Mouse (Mus musculus) kidney, postnatal 0 days (tissue): ENCODE measurements around the gene Jmjd4. TPM values are rescaled to one million over a fixed set of nuclear protein-coding genes. Genes with fewer than 3 reads are reported as not detected.

Experiments used
- ATAC-seq: fragments of 200-750 bp; cut with Nextera tagmentation; replicated peaks from 2 replicates; pipeline ENCODE4 v1.8.0; 2017; ENCODE audit warnings: low read depth, moderate number of reproducible peaks, moderate TSS enrichment, moderate library complexity; ENCODE audit not compliant: low FRiP score
- DNase-seq: peaks from one replicate; pipeline ENCODE4 v3.0.0-alpha.2; 2016; ENCODE audit warnings: low spot score
- H3K27ac ChIP-seq: fragments of 300-500 bp; sonication (generic); 2 replicates; pipeline ENCODE4 v1.5.1; 2014; ENCODE audit warnings: mild to moderate bottlenecking
- H3K27me3 ChIP-seq: fragments of 300-500 bp; sonication (generic); 2 replicates; pipeline ENCODE4 v1.6.1; 2014; ENCODE audit warnings: low read length, mixed read lengths; ENCODE audit not compliant: insufficient read depth
- H3K36me3 ChIP-seq: fragments of 300-500 bp; sonication (generic); 2 replicates; pipeline ENCODE4 v1.6.1; 2014; ENCODE audit warnings: low read length, mixed read lengths; ENCODE audit not compliant: insufficient read depth
- H3K4me1 ChIP-seq: fragments of 300-500 bp; sonication (generic); replicated peaks from 2 replicates; pipeline ENCODE4 v1.6.1; 2014; ENCODE audit warnings: antibody characterized with exemption, low read length, mixed read lengths; ENCODE audit not compliant: insufficient read depth
- H3K4me2 ChIP-seq: fragments of 300-500 bp; sonication (generic); 2 replicates; pipeline ENCODE4 v1.6.1; 2014; ENCODE audit warnings: mild to moderate bottlenecking, low read length, moderate library complexity, mixed read lengths
- H3K4me3 ChIP-seq: fragments of 300-500 bp; sonication (generic); replicated peaks from 2 replicates; pipeline ENCODE4 v1.5.1; 2014; ENCODE audit warnings: low read depth, low read length
- H3K9ac ChIP-seq: fragments of 300-500 bp; sonication (generic); 2 replicates; pipeline ENCODE4 v1.6.1; 2014; ENCODE audit warnings: low read depth, low read length
- H3K9me3 ChIP-seq: fragments of 300-500 bp; sonication (generic); replicated peaks from 2 replicates; pipeline ENCODE4 v1.6.1; 2016; ENCODE audit warnings: low read length, inconsistent platforms, mixed read lengths
- CTCF ChIP-seq: IDR thresholded peaks from 2 replicates; pipeline ENCODE4 v1.5.1; 2016; ENCODE audit warnings: antibody characterized with exemption, low read depth, mild to moderate bottlenecking, moderate library complexity
- WGBS: fragments of 180-500 bp; shearing (Covaris S2); extraction: QIAGEN DNeasy Blood & Tissue Kit; methylation state at CpG from one replicate; pipeline ENCODE4 v1.1.7; 2014; 5-methylcytosine and 5-hydroxymethylcytosine counted together
- polyA plus RNA-seq: library from polyadenylated mRNA; unstranded; fragments of >200 nt; fragmentation: Nextera tagmentation; extraction: Ambion mirVana; gene quantifications from 2 replicates; pipeline ENCODE4 v1.2.1, GENCODE M21; 2015

Jmjd4 gene
- polyA plus RNA-seq = 9.2 and 9.4 TPM in 2 replicates

DNA sequence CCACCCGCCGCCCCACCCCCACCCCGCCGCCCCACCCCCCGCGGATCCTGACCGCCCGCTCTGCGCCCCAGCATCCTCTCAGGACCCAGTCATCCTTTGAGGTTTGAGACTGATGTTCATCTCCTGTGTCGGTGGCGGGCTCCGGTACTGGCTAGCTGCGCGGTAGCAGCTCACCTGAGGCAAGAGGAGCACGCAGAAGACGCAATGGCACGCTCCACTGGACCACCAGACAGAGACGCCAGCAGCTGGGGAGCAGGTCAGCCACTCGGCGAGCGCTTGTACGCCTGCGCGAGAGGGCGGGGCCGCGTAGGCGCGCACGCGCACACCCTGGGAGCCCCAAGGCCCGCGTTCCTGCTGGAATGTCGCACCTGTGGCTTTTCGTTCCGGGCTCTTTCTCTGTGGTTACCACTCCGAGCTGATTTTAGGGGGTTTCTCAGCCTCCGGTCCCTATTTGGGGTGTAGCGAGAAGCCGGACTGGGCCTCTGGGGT, at the start of gene Jmjd4:
TSS of gene Jmjd4 (plus strand) at position 305 of the 489 bp plus-strand sequence.
- under 1% methylated on average over 37 of the region's 40 CpGs for WGBS
- ATAC-seq = peak; percentile 93

DNA sequence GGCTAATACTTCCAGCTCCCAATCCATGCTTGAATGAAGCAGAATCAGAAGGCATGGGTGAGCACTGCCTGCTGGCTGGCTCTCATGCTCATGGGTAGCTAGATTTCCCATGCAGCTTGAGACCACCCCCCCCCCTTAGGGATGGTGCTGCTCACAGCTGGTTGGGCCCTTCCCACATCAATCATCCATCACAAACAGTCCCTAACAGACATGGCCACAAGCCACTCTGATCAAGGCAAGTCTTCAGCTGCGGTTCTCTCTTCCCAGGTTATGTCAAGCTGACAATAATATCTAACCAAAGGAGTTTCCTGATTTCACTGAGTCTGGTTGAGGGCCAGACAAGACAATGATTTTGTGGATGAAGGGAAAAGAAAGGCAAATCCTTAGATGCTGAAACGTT, 49.0 kb upstream of the Jmjd4 start:
- no peaks in the 10 kb centered on the region for H3K27me3 ChIP-seq
- 75% methylated on average over 2 of the region's 2 CpGs for WGBS
- no peak for TF ChIP-seq CTCF
- ATAC-seq = no peak
- H3K4me2 ChIP-seq = no peak overlapping the region
- 0 out of 2 replicates have a peak, but pooled peaks cover 8% of the 10 kb centered on the region for H3K4me1 ChIP-seq
- no peaks in the 10 kb centered on the region for H3K9me3 ChIP-seq
- peaks cover under 1% of the 10 kb centered on the region; the same call in 1 of the 2 replicates for H3K36me3 ChIP-seq
- DNase-seq = no peak
- H3K4me3 ChIP-seq = no peak overlapping the region
- H3K9ac ChIP-seq = no peak overlapping the region
- H3K27ac ChIP-seq = no peak overlapping the region

More for the DNA sequence above, at the start of gene Jmjd4:
- Histone ChIP-seq H3K4me3 (peak within 1 kb of the TSS; percentile 84), H3K4me1 (peaks cover 13% of the 10 kb centered on the region), H3K4me2 (peak within 1 kb of the TSS; percentile 88), H3K27ac (peak within 1 kb of the TSS; percentile 91), H3K27me3 (no peaks in the 10 kb centered on the region), H3K36me3 (peaks cover 13% of the 10 kb centered on the region), H3K9ac (peak within 1 kb of the TSS; percentile 86), H3K9me3 (no peaks in the 10 kb centered on the region)
- no peak for TF ChIP-seq CTCF
- DNase-seq = peak; percentile 90

DNA sequence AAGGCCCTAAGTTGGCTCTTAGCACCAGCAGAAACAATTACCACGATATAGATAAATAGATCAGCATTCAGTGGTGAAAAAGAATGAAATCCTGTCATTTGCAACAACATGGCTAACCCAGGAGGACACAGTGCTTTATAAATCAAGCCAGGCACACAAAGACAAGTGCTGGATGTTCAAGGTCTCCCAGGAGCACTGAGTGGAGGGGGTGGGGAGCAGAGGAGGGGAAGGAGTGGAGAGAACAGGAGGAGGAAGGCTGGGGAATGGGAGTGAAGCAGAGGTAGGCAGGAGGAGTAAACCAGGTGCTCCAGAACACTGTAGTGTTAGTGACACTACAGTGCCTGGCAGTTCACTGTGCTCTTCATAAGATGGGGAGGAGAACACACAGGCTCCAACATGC, 44.1 kb upstream of the Jmjd4 start:
- WGBS = 94% methylated on average over 1 of the region's 1 CpGs
- Histone ChIP-seq H3K36me3 (peaks cover 11% of the 10 kb centered on the region; the same call in 1 of the 2 replicates), H3K27ac (no peak overlapping the region), H3K4me1 (peaks cover 9% of the 10 kb centered on the region; the same call in 1 of the 2 replicates), H3K27me3 (no peaks in the 10 kb centered on the region), H3K4me2 (no peak overlapping the region), H3K4me3 (no peak overlapping the region), H3K9ac (no peak overlapping the region), H3K9me3 (no peaks in the 10 kb centered on the region)
- no peak for TF ChIP-seq CTCF
- ATAC-seq (no peak), DNase-seq (no peak)

DNA sequence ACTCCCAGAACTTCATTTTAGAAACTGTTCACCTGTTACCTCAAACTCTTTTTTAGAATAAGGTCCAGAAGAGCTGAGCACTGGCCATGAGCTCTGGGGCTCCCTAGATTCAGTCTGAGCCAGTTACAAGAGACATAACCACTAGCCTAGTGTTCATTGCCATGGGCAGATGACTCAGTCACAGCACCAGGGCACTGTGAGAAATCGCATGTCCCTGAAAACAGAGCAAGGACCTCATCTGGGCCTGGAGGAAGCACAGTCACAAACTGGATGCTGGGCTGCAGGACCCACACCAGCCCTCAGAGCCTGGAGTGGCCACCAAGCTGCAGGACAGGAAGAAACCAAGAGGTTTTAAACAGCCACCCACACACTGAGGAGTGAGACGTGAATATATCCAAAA, 39.0 kb upstream of the Jmjd4 start:
- Histone ChIP-seq H3K9ac (no peak overlapping the region), H3K4me2 (no peak overlapping the region), H3K4me1 (peaks cover 9% of the 10 kb centered on the region; the same call in 1 of the 2 replicates), H3K4me3 (no peak overlapping the region), H3K27me3 (no peaks in the 10 kb centered on the region), H3K36me3 (peaks cover 11% of the 10 kb centered on the region; the same call in 1 of the 2 replicates), H3K27ac (no peak overlapping the region), H3K9me3 (no peaks in the 10 kb centered on the region)
- 75% methylated on average over 2 of the region's 2 CpGs for WGBS
- no peak for DNase-seq
- ATAC-seq = no peak
- no peak for TF ChIP-seq CTCF

DNA sequence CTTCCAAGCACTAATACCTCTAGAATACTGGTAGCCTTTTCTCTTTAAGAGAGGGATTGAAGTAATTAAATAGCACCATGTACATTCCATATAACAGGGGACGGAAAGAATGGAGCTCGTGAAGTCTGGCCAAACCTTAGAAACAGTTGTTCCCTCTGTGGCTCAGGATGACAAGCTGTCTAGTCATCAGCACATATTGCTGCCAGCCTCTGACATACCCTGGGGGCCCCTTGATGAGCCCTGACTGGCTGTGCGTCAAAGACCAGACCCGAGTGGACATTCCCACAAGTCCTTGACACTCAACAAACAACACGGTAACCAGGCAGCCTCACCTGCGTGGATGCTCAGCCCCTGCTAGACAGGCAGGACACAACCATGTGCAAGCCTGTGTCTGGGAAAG, 37.8 kb upstream of the Jmjd4 start:
- peaks cover 9% of the 10 kb centered on the region; the same call in 1 of the 2 replicates for H3K4me1 ChIP-seq
- H3K9ac ChIP-seq = no peak overlapping the region
- H3K4me2 ChIP-seq = no peak overlapping the region
- no peak for DNase-seq
- no peak overlapping the region for H3K4me3 ChIP-seq
- ATAC-seq = no peak
- no peak for TF ChIP-seq CTCF
- no peaks in the 10 kb centered on the region for H3K9me3 ChIP-seq
- no peaks in the 10 kb centered on the region for H3K27me3 ChIP-seq
- H3K36me3 ChIP-seq = 0 out of 2 replicates have a peak, but pooled peaks cover 4% of the 10 kb centered on the region
- no peak overlapping the region for H3K27ac ChIP-seq
- WGBS = 85% methylated on average over 6 of the region's 6 CpGs

DNA sequence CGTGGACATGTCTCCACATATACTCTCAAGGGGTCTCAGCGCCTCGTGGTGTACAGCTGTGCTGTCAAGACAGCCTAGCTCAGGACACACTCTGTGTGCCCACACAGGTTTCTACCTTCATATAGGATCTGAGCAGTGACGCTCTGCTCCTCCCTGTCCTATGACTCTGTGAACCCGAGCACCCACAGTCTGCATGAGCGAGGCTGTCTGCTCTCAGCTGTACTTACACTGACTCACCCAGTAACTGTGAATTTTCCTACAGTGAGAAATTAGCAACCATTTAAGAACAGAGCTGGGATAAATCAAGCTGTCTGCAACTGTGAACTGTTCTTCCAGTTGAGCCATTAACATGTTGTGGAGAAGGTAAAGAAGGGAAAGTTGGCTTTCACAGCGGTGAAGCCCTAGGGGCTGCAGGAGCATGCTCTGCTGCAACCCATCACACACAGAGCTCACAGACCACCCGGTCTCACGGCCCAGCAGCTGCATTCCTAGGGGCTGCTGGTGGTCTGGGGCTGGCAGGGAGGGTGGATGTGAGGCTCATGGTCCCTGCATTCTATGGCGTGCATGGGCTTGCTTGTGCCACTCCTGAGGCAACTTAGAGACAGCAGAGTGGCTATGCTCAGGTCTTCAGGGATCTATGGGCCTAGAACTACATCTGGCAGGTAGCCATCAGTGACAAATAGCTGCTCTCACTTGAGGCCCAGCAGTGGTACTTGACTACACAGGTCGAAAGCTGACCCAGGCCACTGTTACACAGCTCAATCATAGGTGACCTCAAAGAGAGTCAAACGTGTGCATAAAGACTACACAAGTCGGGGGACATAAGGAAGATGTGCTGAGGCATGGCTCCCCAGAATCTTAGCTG, 36.6 kb upstream of the Jmjd4 start:
- Histone ChIP-seq H3K9ac (no peak overlapping the region), H3K27ac (no peak overlapping the region), H3K4me2 (no peak overlapping the region), H3K36me3 (0 out of 2 replicates have a peak, but pooled peaks cover 2% of the 10 kb centered on the region), H3K4me3 (no peak overlapping the region), H3K27me3 (no peaks in the 10 kb centered on the region), H3K4me1 (peaks cover 9% of the 10 kb centered on the region; the same call in 1 of the 2 replicates), H3K9me3 (no peaks in the 10 kb centered on the region)
- ATAC-seq = no peak
- peak; percentile 12 for DNase-seq
- WGBS = 73% methylated on average over 13 of the region's 13 CpGs
- no peak for TF ChIP-seq CTCF
